Mouse (Mus musculus) heart, adult 9 months (tissue): Measurements from ENCODE around the gene Vasp.

ENCODE experiments used
- DNase-seq, 2 experiments: peaks; one replicate each; pipeline ENCODE4 v3.0.0; 2022; ENCODE audit warnings: low spot score in 2 of 2

The Vasp gene

GRCm38 (mm10) chr7:19270509-19271237 is 944 bp downstream of the Vasp start:
- no peak for DNase-seq

DNA sequence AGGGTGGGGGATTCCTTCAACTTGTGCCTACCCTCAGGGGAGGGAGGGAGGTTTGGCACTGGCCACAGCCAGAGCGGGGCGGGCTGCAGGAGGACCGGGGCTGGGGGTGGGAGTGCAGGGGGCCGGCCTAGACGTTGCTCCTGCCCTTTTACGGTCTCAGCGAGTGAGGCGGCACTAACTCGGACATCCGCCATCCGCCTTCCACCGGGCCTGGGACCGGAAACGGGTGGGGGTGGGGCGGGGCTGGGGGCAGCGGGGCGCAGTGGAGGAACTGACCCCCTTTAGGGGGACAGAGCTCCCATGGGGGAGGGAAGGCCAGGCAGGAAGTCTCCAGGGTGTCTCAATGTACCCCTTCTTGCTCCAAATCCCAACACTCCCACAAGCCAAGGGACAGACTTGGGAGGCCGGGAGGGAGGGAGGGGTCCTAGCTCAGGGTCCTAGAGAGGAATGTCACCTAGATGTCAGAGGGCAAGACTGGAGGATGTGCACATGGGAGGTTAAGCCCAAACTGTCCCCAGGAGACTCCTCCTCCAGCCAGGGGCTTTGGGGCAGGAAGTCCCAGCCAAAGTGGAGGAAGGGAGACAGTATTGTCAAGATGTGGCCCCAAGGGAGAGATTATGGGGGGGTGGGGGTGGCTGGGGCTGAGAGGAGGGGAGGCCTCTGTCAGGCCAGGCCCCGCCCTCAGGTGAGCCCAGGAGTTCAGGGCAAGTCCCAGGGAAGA is 1.7 kb downstream of the Vasp start:
- DNase-seq: peak; percentile 75 to 84

GRCm38 (mm10) chr7:19268993-19269681 is 2.5 kb downstream of the Vasp start:
- peak in 1 of 2 experiments; percentile 40 for DNase-seq

DNA sequence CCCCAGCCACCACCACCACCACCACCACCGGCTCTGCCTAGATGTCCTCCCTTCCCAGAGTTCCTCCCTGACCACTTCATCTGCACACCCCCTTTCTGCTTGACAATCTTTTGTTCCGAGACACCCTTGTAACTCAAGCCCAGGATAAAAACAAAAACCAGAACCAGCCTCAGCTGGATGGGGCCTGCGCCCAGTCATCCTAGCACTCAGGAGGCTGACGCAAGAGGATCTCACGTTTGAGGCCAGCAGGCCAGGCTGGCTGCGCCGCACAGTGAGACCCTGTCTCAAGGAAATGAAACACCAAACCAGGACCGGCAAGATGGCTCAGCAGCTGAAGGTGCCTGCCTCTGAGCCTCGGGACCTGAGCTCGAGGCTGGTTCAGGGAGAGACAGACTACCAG is 4.6 kb downstream of the Vasp start:
- DNase-seq: no peak

- DNase-seq: peak; percentile 23 to 51
Observed at GRCm38 (mm10) chr7:19265928-19266822, 5.4 kb downstream of the Vasp start.

- peak in 1 of 2 experiments; percentile 29 for DNase-seq
Observed at GRCm38 (mm10) chr7:19265147-19265546, 6.5 kb downstream of the Vasp start.

DNA sequence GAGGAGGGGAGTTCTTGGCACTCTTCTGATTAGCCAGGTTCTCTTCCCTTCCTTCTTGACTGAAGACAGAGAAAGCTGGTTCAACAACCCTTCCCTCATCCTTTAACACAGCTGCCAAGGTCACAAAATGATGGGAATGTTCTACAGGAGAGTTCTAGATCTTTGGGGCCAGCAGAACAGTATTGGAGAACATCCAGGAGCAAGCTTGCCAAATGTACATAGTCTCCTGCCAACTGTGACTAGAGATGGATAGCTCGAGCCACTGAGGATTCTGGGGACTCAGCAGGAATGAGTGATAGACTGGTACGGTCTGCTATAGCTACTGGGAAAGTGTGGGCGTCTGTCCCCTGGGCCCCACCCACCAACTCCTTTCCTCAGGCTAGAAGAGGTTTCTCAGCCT is 13.3 kb downstream of the Vasp start:
- DNase-seq: peak in 1 of 2 experiments; percentile 60

DNA sequence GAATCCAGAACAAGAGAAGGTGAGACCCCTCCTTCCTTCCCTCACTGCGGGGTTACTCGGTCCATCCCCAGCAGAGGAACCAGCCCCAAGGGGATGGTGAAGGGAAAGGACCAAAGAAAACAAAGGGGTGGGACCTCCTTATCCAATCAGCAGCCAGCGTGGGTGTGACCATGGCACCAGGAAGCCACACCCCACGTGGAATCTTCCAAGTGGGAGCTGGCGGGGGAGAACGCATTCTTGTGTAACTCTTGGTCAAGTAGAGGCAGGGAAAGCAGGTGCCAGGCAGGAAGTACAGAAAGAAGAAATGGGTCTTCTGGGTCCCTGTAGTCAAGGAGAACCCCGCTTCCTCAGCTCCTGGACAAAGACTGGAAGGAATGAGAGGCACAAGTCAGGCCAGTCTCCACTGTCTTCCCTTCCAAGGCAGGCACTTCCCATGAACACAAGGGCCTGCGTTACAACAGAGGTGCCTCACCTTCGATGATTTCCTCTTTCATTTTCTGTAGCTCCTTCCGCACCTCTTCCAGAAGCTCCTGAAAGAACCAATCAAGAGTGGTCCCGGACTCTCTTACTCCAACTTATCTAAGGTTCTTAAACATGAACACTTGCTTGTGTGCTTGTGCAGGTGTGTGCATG is 14.1 kb downstream of the Vasp start:
- peak; percentile 78 to 82 for DNase-seq

GRCm38 (mm10) chr7:19256567-19256966 is 15.1 kb downstream of the Vasp start:
- DNase-seq: no peak

DNA sequence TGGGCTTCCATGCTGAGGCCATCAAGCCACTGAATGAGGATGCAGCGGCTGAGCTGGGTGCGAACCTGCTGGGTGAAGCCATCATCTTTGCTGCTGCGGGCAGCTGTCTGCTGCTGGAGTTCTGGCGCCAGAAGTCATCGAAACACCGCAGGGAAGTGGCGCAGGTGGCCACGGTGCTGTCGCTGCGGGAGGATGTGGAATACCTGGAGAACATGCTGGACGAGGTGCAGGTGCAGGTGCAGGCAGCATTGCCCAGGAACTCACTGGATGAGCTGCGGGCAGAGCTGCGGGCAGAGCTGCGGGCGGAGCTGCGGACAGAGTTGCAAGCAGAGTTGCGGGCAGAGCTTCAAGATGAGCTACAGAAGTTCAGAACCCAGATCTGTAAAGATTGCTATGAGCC is 16.2 kb downstream of the Vasp start:
- no peak for DNase-seq

DNA sequence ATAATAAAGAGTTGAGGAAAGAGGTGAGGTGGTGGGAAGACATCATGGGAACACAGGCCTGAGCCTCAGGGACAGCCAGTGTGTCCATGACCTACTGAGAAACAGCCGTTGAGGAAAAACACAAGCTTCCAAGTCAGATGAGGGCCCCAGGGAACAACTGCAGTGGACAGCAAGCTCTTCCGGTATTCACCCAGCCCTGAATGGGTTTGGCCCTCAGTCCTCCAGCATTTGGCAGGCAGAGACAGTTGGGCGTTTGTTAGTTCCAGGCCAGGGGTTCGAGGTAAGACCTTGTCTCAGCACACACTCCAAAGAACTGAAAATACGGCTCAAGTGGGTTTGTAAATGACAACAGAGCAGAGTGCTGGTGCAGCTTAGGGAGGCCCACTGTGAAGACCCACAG is 18.2 kb downstream of the Vasp start:
- DNase-seq: no peak

GRCm38 (mm10) chr7:19252078-19252477 is 19.5 kb downstream of the Vasp start:
- DNase-seq: no peak

DNA sequence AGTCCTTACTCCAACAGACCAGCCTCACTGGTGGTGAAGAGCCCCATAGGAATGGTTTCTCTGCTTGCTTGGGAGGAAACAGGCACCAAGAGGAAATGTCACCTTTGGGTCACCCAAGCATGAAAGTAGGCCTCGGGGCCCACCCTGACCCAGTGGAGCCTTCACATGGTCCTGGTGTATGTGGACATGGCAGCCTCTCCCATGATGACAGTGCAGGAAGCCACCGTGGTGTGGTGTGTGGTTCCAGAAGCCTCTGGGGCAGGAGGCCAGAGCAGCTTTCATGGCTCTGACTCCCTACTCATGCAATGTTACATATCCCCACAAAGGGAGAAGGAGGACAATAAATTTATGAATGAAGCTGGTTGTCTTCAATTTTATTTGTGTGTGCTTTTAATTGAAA is 24.1 kb downstream of the Vasp start:
- no peak for DNase-seq

GRCm38 (mm10) chr7:19246855-19247254 is 24.8 kb downstream of the Vasp start:
- DNase-seq: no peak

GRCm38 (mm10) chr7:19245083-19245482 is 26.5 kb downstream of the Vasp start:
- DNase-seq: no peak

DNA sequence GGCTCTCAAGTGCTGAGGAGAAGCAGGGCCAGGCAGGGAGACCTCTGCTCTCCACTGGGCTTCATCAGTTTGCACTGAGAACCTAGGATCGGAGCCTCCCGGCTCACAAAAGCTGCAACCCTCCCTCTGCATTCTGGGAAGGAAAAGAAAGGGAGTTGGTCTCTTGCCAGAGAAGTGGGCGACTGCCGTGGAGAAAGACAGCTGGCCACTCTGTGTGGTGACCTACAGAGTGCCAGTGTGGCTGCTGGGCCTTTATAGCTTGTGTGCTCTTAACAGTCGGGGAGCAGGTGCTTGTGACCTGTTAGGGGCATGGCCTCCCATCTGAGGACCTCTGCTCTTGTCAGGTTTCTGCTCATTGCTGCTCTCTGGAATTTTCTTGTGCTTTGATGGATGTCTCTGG is 27.8 kb downstream of the Vasp start:
- DNase-seq: no peak

DNA sequence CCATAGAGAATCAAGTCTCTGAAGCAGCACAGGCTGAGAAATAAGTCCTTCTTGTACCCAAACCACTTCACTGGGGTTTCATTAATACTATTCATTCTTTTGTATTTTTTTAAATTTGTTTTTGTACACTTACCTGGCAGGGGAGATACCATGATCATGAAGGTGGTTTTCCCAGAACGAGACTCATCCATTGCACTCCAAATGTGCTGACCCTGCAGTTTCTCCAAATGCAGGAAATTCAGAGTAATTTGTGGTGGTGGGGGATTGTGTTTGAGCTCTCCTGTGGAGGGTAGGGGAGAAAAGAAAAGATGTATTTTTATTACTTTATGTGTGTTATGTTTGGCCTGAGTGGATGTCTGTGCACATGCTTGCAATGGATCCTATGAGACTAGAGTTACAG is 29.6 kb downstream of the Vasp start:
- no peak for DNase-seq

DNA sequence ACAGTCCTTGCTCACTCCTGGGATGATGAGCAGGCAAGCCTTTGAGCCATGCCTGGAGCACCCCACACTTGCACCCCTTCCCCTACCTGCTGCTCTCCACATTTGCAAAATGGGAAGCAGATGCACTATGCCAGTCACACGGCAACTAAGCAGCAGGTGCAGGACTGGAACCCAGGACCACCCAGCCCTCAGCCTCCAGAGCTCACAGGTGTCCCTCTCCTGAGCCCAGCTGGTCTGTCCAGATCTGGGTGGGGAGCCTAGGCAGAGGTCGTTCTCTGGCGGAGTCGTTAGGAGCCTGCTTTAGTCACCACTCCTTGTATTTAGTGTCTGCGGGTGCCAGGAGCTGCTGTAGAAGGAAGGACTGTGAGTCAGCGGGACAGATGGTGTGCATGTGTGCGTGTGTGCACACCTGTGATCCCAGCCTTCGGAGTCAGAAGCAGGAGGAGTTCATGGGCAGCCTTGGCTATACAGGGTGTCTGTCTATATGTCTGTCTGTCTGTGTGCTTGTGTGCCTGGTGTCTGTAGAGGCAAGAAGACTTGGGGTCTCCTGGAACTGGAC is 30.6 kb downstream of the Vasp start:
- no peak for DNase-seq

DNA sequence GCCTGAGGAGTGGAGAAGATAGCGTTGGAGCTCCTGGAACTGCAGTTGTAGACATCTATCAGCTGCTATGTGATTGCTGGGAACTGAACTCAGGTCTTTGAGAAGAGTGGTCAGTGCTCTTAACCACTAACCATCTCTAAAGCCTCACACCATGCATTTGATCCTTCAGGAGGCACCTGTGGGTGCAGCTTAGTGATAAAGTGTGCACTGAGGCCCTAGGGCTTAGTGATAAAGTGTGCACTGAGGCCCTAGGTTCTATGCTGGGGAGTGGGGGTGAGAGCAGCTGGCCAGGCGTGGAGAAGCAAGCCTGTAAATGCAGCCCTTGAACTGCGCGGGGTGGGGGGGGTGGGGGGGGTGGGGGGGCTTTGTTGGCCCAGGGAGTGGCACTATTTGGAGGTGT is 31.6 kb downstream of the Vasp start:
- no peak for DNase-seq

- peak; percentile 72 to 88 for DNase-seq
Observed at GRCm38 (mm10) chr7:19239423-19239822, 32.2 kb downstream of the Vasp start.

DNA sequence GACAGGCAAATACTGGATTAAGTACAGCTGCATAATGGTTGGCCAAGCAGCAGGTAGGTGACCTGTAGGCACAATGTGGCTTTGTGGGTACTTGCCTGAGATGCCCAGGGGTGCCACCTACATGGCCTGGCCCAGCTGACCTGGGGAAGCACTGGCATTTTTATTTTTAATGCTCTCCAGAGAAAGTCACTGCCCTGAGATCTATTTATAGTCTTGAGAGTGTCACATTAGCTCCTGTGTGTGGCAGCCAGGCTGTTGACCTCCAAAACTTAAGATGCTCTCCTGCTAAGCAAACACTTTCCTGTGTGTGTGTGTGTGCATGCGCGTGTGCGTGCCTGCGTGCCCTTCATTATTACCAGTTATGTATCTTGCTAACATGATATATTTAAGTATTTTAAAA is 33.3 kb downstream of the Vasp start:
- peak; percentile 64 to 65 for DNase-seq
